Mouse (Mus musculus): Measurements from ENCODE around the gene Tbxas1.

Gene Tbxas1

GRCm38 (mm10) chr6:38900073-38900472 is 24.9 kb downstream of the Tbxas1 start:
- no peak for DNase-seq (ENCODE audit: low spot score)

DNA sequence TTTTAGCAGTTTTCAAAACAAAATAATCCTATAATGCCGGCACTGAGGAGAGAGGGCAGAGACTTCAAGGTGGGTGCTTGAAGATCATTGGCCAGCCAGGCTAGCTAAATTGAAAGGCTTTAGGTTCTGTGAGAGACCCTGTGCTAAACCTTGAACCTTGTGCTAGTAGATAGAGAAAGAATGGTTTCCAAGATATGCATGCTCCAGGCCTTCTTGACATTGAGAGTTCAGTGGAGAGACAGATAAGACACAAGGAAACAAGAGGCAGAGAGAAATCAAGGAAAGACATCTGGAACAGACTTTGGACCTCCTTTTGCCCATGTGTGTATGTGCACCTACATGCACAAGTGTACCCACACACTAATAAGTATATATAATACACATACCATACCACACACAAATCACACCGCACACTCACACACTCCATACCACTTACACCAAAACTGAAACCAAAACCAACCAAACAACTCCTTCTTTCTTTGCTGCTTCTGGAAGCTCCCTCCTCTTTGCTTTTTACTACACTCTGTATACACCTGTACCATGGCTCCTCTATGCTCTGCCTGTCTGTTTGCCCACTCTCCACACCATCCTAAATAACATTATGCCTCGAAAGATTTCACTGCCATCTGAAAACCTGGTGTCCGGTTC is 25.4 kb downstream of the Tbxas1 start:
- DNase-seq (ENCODE audit: low spot score) = no peak

DNA sequence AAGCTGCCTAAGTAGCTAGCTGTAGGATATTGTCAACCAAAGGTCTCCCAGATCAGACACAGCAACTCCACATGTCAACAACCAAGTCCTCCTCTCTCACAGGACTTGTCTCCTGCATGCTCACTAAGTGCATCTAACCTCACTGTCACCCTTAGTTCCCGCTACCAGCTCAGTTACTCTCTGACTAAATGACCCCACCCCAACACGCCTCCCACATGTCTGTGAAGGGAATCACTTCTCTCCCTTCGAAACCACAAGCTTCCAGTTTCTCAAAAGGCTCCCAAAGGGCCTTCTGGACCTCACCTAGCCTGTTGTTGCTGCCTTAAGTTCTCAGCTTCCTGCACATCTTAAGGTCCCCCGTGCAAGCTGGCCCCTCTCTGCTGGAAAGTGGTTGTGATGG is 25.9 kb downstream of the Tbxas1 start:
- DNase-seq (ENCODE audit: low spot score) = no peak

GRCm38 (mm10) chr6:38901636-38902035 is 26.4 kb downstream of the Tbxas1 start:
- DNase-seq (ENCODE audit: low spot score) = no peak

GRCm38 (mm10) chr6:38902820-38903439 is 27.7 kb downstream of the Tbxas1 start:
- DNase-seq (ENCODE audit: low spot score) = no peak

DNA sequence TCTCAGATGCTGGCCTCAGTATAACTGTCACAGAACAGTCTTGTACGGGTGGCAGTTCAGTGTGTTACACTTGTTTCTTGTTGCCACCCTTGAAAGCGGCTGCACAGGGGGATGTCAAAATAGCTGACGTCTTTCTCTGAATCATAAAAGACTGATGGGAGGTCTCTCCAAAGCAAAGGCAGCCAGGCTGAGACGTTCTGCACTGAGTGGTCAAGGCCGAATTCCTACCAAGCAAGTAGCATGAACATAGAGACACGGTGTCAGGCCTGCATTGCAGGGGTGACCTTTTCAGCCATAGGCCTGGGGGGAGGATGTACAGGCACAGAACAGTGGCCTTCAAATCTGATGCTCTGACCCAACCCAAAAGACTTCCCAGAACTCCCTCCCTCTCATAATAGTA is 30.8 kb downstream of the Tbxas1 start:
- no peak for DNase-seq (ENCODE audit: low spot score)

DNA sequence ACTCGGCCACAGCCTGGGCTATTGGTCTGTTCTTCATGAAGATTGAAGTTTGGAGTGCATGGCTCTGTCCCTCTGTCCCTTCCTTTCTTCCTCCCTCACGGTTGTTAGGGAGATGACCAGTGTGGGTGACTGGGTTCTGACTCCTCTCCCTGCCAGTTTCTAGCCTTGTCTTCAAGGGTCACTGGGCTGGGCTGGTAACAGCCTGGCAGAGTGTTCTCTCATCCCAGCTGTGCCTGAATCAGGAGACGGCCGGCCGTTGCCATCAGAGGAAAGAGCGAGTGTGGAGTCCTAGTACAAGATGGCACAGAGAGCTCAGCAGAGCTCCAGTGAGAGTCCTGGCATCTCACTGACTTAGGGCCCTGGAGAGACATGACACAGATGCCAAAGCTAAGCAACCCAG is 33.2 kb downstream of the Tbxas1 start:
- DNase-seq (ENCODE audit: low spot score) = no peak

GRCm38 (mm10) chr6:38910828-38911559 is 35.8 kb downstream of the Tbxas1 start:
- no peak for DNase-seq (ENCODE audit: low spot score)

DNA sequence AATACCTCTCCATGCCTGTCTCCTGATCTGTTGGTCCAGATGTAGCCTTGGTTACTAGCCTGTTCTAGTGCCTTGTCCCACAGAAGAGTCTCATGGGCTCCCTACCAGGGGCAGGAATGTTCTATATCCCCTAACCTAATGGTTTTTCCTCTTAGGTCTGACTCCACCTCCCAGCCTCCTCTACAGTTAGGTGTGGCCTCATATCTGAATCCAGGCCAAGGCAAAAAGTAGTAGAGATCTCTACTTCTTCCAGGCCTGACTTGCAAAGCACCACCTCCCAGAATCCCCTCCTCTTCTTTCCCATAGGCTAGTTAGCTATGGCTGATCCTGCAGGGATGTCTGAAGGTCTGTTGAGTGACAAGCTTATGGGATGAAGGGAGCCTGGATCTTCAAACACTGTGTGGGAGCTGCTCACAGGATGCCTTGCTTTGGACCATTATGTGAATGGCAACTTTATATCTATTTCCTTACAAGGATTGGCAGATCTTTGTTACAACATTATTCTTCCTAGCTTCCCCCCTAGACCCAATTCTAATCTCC is 37.0 kb downstream of the Tbxas1 start:
- DNase-seq (ENCODE audit: low spot score) = no peak

- no peak for DNase-seq (ENCODE audit: low spot score)
These were observed 37.6 kb downstream of the Tbxas1 start for GRCm38 (mm10) chr6:38912845-38913244.

DNA sequence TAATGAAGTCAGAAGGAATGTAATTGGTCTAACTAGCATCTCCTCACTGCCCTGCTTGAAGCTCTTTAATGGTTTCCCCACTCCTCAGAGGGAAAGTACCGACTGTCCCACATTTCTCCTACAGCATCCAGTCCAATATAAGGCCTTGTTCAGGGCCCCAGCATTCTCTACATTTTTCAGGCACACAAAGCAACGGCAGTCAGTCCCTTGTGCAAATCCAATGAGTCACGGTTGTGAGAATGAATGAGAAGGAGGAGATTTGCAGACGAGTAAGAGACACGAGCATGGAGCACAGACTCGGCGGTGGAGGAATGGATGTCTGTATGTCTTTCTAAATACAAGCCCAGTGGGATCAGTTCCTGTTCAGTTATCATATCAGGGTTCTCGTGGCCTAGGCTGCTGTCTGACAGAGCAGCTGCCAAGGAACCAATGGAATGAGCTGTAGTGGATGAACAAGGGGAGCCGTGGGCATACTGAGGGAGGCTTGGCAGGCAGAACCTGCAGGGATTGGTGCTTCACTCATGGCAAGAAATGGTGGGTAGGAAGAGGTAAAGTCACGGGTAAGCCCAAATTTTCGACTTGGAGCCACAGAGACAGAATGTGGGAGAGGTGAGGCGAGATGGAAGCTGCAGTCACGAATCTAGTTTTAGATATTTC is 38.3 kb downstream of the Tbxas1 start:
- no peak for DNase-seq (ENCODE audit: low spot score)

DNA sequence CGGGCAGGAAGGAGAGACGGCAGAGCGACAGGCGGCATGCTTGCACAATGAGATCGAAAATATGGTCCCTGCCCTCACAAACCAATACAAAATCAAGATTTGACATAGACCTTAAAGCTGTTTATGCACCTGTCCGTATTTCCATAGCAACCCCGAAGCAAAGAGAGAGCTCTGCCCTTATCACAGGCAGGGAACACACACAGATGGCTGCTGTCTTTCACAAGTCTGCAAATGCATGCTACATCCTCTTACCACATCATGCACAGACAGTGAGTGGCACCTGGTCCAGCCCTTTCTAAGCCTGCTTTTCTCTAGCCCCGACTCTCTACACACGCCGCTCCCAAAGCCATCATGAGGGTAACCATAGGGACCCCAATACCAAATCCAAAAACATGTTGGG is 39.0 kb downstream of the Tbxas1 start:
- no peak for DNase-seq (ENCODE audit: low spot score)

- DNase-seq (ENCODE audit: low spot score) = no peak
These were observed 40.6 kb downstream of the Tbxas1 start for GRCm38 (mm10) chr6:38915776-38916175.

DNA sequence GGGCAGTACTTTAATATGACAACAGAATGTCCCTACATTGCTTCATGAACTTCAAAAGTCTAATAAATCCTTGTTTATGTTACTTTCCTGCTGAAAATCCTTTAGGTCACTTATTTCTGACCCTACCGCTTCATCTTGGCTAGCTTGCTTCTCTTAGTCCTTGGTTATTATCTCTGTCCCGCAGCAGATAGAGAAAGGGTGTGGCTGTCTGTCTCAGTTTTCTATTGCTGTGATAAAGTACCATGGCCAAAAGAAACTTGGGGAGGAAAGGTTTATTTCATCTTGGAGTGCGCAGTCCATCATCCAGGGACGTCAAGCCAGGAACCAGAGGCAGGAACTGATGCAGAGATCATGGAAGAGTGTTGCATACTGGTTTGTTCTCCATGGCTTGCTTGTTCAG is 41.4 kb downstream of the Tbxas1 start:
- DNase-seq (ENCODE audit: low spot score) = no peak

- DNase-seq (ENCODE audit: low spot score) = no peak
These were observed 42.2 kb downstream of the Tbxas1 start for GRCm38 (mm10) chr6:38917415-38917814.

- DNase-seq (ENCODE audit: low spot score) = no peak
These were observed 43.5 kb downstream of the Tbxas1 start for GRCm38 (mm10) chr6:38918728-38919127.

- no peak for DNase-seq (ENCODE audit: low spot score)
These were observed 44.0 kb downstream of the Tbxas1 start for GRCm38 (mm10) chr6:38919135-38919740.

- DNase-seq (ENCODE audit: low spot score) = no peak
These were observed 44.9 kb downstream of the Tbxas1 start for GRCm38 (mm10) chr6:38920141-38920540.

GRCm38 (mm10) chr6:38921095-38921809 is 46.0 kb downstream of the Tbxas1 start:
- no peak for DNase-seq (ENCODE audit: low spot score)

DNA sequence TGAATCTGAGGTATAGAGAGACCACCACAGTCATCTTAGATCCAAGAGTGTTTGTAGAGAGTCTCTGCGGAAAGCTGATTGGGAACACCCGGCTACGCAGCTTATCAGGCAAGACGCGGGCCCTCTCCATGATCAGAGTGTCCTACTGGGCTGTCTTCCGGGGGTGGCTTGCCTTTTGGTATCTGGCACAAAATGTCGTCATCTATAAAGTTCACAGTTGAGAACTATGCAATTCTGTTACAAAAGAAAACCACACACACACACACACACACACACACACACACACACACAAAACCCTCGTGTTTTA is 46.6 kb downstream of the Tbxas1 start:
- no peak for DNase-seq (ENCODE audit: low spot score)

DNA sequence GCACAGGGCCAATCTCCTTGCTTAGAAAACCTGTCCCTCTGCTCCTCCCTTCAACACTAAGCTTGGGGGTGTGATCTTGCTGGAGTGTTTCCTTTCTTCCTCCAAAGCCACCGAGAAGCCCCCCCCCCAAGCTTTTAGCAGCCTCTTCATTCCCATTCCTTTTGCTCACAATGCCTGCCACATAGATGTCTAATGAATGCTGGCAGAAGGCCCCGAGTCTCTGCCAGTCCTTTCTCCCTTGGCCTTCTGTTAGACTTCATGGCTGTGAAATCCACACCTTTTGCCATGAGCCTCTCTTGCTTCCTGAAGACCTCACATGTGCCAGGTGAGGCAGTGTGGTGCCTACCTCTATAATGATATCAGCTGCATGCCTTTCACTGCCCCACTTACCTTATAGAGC is 47.3 kb downstream of the Tbxas1 start:
- DNase-seq (ENCODE audit: low spot score) = no peak

DNA sequence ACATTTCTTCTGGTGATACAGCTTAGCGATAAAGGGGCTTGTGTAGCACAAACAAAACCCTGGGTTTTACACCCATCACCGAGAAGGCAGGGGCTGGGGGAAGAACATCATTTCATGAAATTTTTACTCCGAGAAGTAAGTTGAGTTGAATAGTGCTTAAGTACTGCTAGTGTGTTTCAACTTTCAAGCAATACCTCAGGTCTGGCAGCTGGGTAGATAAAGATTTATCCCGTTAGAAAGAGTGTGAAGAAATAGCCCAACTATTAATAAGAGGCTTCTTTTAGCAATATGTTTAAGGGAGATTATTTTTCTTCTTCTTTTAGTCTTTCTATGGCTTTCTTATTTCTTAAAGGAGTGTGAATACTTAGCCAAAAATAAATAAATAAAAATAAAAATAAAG is 48.2 kb downstream of the Tbxas1 start:
- no peak for DNase-seq (ENCODE audit: low spot score)

Measured in urinary bladder, postnatal 10 days (tissue).